Mouse (Mus musculus): ENCODE results near the gene Car7. TPM values are rescaled to one million over a fixed set of nuclear protein-coding genes. Genes with fewer than 3 reads are reported as not detected.

Gene Car7
- polyA plus RNA-seq, 1 experiment from 2014 or later = 0.82 TPM

DNA sequence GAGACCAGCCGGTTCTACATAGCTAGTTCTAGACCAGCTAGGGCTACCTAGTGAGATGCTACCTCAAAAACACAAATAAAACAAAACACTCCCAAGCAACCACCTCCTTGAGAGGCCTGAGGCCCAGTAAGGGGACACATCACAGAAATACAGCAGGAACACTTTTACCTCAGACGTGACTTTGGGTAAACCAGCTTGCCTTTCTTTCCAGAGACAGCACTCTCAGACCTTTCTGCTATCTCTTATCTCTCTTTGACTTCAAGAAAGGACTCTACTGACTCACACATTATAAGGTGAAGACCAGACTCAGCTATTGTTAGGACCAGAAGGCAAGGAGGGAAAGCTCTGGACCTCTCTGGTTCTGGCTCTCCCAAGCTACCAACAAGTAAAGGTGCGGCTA lies 55.8 kb downstream of the Car7 start:
- DNase-seq (ENCODE audit: low spot score, missing footprints) (no peak), ATAC-seq (ENCODE audit: low FRiP score) (no peak)
- Histone ChIP-seq H3K9me3 (ENCODE audit: control insufficient read depth, low read length) (no peaks in the 10 kb centered on the region), H3K4me1 (ENCODE audit: control insufficient read depth, insufficient read depth, low read length) (peaks cover 3% of the 10 kb centered on the region; the same call in 1 of the 2 replicates), H3K27ac (ENCODE audit: low read depth, low read length) (no peak overlapping the region), H3K36me3 (ENCODE audit: control insufficient read depth, insufficient read depth, low read length) (peaks cover 12% of the 10 kb centered on the region; the same call in 1 of the 2 replicates), H3K4me3 (ENCODE audit: low read depth, low read length) (no peak overlapping the region), H3K9ac (ENCODE audit: low read length) (no peak overlapping the region), H3K4me2 (no peak overlapping the region), H3K27me3 (ENCODE audit: control insufficient read depth, insufficient read depth, low read length) (no peaks in the 10 kb centered on the region)
- 98% methylated on average over 3 of the region's 3 CpGs for WGBS

GRCm38 (mm10) chr8:104591133-104591834 lies 56.8 kb downstream of the Car7 start, which contains the start of gene Pdp2:
Pdp2 (plus strand) TSS chr8:104591451.
- H3K27me3 ChIP-seq (ENCODE audit: control insufficient read depth, insufficient read depth, low read length) = no peaks in the 10 kb centered on the region
- WGBS = 1% methylated on average over 43 of the region's 44 CpGs
- ATAC-seq (ENCODE audit: low FRiP score) = peak; percentile 98

DNA sequence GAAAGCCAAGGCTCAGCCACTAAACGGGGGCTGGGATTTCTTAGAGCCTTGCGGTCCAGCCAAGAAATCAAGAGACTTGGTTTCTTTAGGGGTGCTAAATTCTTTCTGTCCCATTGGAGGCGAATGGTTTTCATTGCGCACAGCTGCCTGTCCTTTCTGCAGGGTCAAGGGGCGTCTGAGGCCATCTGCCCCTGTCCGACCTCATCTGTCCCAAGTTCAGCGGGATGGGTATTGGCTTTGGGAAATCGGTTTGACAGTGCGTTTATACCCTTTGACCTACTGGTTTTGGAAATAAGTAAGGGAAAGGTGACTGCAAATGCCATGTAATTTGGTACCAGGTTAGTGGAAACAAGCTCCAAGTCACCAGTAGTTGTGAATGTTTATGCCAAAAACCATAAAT lies 57.4 kb downstream of the Car7 start:
- H3K4me3 ChIP-seq (ENCODE audit: low read depth, low read length) = peak overlapping the region; percentile 67
- no peaks in the 10 kb centered on the region for H3K27me3 ChIP-seq (ENCODE audit: control insufficient read depth, insufficient read depth, low read length)
- ATAC-seq (ENCODE audit: low FRiP score) (peak; percentile 31), DNase-seq (ENCODE audit: low spot score, missing footprints) (no peak)
- peaks cover 12% of the 10 kb centered on the region for H3K36me3 ChIP-seq (ENCODE audit: control insufficient read depth, insufficient read depth, low read length)
- peak overlapping the region; percentile 71 for H3K27ac ChIP-seq (ENCODE audit: low read depth, low read length)
- no peaks in the 10 kb centered on the region for H3K9me3 ChIP-seq (ENCODE audit: control insufficient read depth, low read length)
- peak overlapping the region; percentile 81 for H3K9ac ChIP-seq (ENCODE audit: low read length)
- peaks cover 3% of the 10 kb centered on the region; the same call in 1 of the 2 replicates for H3K4me1 ChIP-seq (ENCODE audit: control insufficient read depth, insufficient read depth, low read length)
- 2% methylated on average over 9 of the region's 9 CpGs for WGBS
- peak overlapping the region; percentile 82 for H3K4me2 ChIP-seq

More at GRCm38 (mm10) chr8:104591133-104591834, 56.8 kb downstream of the Car7 start, which contains the start of gene Pdp2:
- Histone ChIP-seq H3K9me3 (ENCODE audit: control insufficient read depth, low read length) (no peaks in the 10 kb centered on the region), H3K4me3 (ENCODE audit: low read depth, low read length) (peak within 1 kb of the TSS; percentile 67), H3K4me2 (peak within 1 kb of the TSS; percentile 82), H3K9ac (ENCODE audit: low read length) (peak within 1 kb of the TSS; percentile 81), H3K4me1 (ENCODE audit: control insufficient read depth, insufficient read depth, low read length) (peaks cover 3% of the 10 kb centered on the region; the same call in 1 of the 2 replicates), H3K36me3 (ENCODE audit: control insufficient read depth, insufficient read depth, low read length) (peaks cover 12% of the 10 kb centered on the region; the same call in 1 of the 2 replicates), H3K27ac (ENCODE audit: low read depth, low read length) (peak within 1 kb of the TSS; percentile 71)
- peak; percentile 98 for DNase-seq (ENCODE audit: low spot score, missing footprints)

DNA sequence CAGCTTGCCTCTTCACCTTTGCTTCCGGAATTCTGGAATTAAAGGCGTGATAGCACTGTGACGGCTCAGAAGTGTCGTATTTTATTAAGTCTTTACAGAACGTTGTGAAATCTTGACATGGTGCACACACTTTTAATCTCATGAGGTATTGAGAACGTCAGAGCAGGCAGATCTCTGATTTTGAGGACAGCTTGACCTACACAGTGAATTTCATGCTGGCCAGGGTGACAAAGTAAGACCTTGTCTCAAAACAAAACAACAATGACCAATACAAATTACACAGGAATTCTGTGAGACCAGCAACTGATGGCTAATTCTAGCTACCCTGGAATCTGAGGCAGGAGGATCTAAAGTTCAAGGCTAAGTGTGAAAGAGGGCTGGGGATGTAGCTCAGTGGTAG lies 58.1 kb downstream of the Car7 start:
- Histone ChIP-seq H3K9ac (ENCODE audit: low read length) (no peak overlapping the region), H3K36me3 (ENCODE audit: control insufficient read depth, insufficient read depth, low read length) (peaks cover 12% of the 10 kb centered on the region), H3K4me1 (ENCODE audit: control insufficient read depth, insufficient read depth, low read length) (peaks cover 3% of the 10 kb centered on the region; the same call in 1 of the 2 replicates), H3K4me2 (no peak overlapping the region), H3K27me3 (ENCODE audit: control insufficient read depth, insufficient read depth, low read length) (no peaks in the 10 kb centered on the region), H3K27ac (ENCODE audit: low read depth, low read length) (no peak overlapping the region), H3K4me3 (ENCODE audit: low read depth, low read length) (no peak overlapping the region; the same call in 1 of the 2 replicates), H3K9me3 (ENCODE audit: control insufficient read depth, low read length) (no peaks in the 10 kb centered on the region)
- DNase-seq (ENCODE audit: low spot score, missing footprints) = peak; percentile 75
- ATAC-seq (ENCODE audit: low FRiP score) = no peak
- 69% methylated on average over 6 of the region's 6 CpGs for WGBS

DNA sequence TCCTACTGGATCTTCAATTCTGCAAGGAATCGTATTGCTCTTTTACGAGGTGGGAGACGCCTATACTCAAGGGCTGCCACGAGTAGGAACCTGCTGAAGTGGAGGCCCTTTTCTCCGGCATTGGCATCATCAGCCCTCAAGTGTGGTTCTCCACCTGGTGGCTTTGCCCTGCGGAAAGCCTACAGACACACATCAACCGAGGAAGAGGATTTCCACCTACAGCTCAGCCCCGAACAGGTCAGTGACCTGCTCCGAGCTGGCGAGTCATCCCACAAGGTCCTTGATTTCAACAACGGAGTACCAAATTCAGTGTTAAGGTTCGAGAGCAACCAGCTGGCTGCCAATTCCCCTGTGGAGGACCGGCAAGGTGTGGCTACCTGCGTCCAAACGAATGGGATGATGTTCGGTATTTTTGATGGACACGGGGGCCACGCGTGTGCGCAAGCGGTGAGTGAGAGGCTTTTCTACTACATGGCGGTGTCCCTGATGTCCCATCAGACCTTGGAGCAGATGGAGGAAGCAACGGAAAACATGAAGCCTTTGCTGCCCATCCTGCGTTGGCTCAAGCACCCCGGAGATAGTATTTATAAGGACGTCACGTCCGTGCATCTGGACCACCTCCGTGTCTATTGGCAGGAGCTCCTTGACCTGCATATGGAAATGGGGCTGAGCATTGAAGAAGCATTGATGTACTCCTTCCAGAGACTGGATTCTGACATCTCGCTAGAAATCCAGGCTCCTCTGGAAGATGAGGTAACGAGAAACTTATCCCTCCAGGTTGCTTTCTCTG lies 59.2 kb downstream of the Car7 start:
- H3K9ac ChIP-seq (ENCODE audit: low read length) = no peak overlapping the region
- no peak overlapping the region for H3K4me2 ChIP-seq
- DNase-seq (ENCODE audit: low spot score, missing footprints) (peak; percentile 69), ATAC-seq (ENCODE audit: low FRiP score) (no peak)
- no peak overlapping the region for H3K4me3 ChIP-seq (ENCODE audit: low read depth, low read length)
- H3K4me1 ChIP-seq (ENCODE audit: control insufficient read depth, insufficient read depth, low read length) = peaks cover 3% of the 10 kb centered on the region; the same call in 1 of the 2 replicates
- H3K27me3 ChIP-seq (ENCODE audit: control insufficient read depth, insufficient read depth, low read length) = no peaks in the 10 kb centered on the region
- no peak overlapping the region for H3K27ac ChIP-seq (ENCODE audit: low read depth, low read length)
- no peaks in the 10 kb centered on the region for H3K9me3 ChIP-seq (ENCODE audit: control insufficient read depth, low read length)
- H3K36me3 ChIP-seq (ENCODE audit: control insufficient read depth, insufficient read depth, low read length) = peaks cover 12% of the 10 kb centered on the region
- WGBS = 95% methylated on average over 31 of the region's 31 CpGs

GRCm38 (mm10) chr8:104594611-104595362 lies 60.3 kb downstream of the Car7 start:
- Histone ChIP-seq H3K4me1 (ENCODE audit: control insufficient read depth, insufficient read depth, low read length) (peaks cover 3% of the 10 kb centered on the region; the same call in 1 of the 2 replicates), H3K27ac (ENCODE audit: low read depth, low read length) (no peak overlapping the region), H3K4me2 (no peak overlapping the region), H3K36me3 (ENCODE audit: control insufficient read depth, insufficient read depth, low read length) (peaks cover 12% of the 10 kb centered on the region), H3K9ac (ENCODE audit: low read length) (no peak overlapping the region), H3K27me3 (ENCODE audit: control insufficient read depth, insufficient read depth, low read length) (no peaks in the 10 kb centered on the region), H3K9me3 (ENCODE audit: control insufficient read depth, low read length) (no peaks in the 10 kb centered on the region), H3K4me3 (ENCODE audit: low read depth, low read length) (no peak overlapping the region)
- WGBS = 94% methylated on average over 19 of the region's 19 CpGs
- DNase-seq (ENCODE audit: low spot score, missing footprints) (peak; percentile 57), ATAC-seq (ENCODE audit: low FRiP score) (no peak)

DNA sequence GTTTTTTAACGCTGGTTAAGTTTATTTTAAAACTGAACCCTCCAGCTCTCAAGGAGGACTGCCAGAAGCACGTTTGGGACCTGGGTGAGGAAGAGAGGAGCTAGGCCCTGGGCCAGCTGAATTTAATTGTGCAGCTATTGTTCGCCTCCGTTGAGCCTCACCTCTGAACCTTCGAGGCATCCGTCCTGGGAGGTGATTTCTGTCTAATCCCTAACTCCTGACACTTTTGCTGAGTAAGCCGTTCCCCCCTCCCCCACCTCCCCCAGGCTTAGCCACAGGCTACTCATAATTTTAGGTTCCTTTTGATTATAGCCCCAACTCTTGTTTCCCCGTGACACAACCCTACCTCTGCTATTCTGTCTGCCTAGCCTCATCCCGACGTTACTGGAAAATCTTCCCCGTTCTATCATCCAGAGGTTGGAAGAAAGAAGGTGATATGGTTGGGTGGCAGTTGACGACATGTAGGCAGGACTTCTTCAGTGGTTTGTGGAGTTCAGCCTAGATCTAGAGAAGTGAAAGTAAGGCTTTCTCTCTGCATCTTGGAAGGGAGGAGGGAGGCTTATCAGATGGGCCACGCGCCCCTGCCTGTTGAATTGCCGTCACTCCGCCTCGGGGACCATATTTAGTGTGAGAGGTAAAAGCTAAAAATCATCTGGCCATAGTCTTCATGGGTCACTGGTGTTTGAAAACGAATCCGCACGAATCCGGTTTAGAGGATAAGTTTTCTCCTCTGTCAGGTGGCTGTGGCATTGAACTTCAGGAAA lies 61.5 kb downstream of the Car7 start:
- no peak for ATAC-seq (ENCODE audit: low FRiP score)
- 86% methylated on average over 21 of the region's 21 CpGs for WGBS
- peaks cover 12% of the 10 kb centered on the region for H3K36me3 ChIP-seq (ENCODE audit: control insufficient read depth, insufficient read depth, low read length)

DNA sequence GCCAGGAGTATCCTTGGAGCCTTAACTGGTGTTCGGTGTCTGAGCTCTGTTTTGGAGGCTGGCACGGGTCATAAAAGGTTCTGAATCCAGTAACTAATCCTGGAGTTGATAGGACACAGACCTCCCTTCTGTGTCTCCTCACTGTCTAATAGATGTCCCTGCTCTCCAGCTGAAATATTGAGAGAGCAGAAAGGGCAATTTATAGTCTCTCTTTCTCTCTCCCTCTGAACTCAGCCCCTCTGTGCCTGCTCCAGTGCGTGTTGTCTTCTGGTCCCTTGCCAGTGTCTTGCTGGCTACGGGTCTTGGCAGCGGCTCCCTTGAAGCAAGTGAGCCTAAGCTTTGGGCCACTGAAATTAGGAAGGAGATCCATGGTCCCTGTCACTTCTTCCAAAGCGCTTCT lies 63.2 kb downstream of the Car7 start:
- peaks cover 12% of the 10 kb centered on the region for H3K36me3 ChIP-seq (ENCODE audit: control insufficient read depth, insufficient read depth, low read length)
- 92% methylated on average over 6 of the region's 6 CpGs for WGBS
- H3K4me2 ChIP-seq = no peak overlapping the region
- H3K4me3 ChIP-seq (ENCODE audit: low read depth, low read length) = no peak overlapping the region
- no peaks in the 10 kb centered on the region for H3K4me1 ChIP-seq (ENCODE audit: control insufficient read depth, insufficient read depth, low read length)
- ATAC-seq (ENCODE audit: low FRiP score) (no peak), DNase-seq (ENCODE audit: low spot score, missing footprints) (peak; percentile 69)
- H3K27ac ChIP-seq (ENCODE audit: low read depth, low read length) = no peak overlapping the region
- H3K9ac ChIP-seq (ENCODE audit: low read length) = no peak overlapping the region
- no peaks in the 10 kb centered on the region for H3K9me3 ChIP-seq (ENCODE audit: control insufficient read depth, low read length)
- no peaks in the 10 kb centered on the region for H3K27me3 ChIP-seq (ENCODE audit: control insufficient read depth, insufficient read depth, low read length)

More for the DNA sequence above, 61.5 kb downstream of the Car7 start:
- Histone ChIP-seq H3K27me3 (ENCODE audit: control insufficient read depth, insufficient read depth, low read length) (no peaks in the 10 kb centered on the region), H3K4me1 (ENCODE audit: control insufficient read depth, insufficient read depth, low read length) (peaks cover under 1% of the 10 kb centered on the region; the same call in 1 of the 2 replicates), H3K9ac (ENCODE audit: low read length) (no peak overlapping the region), H3K4me3 (ENCODE audit: low read depth, low read length) (no peak overlapping the region), H3K27ac (ENCODE audit: low read depth, low read length) (no peak overlapping the region), H3K4me2 (no peak overlapping the region), H3K9me3 (ENCODE audit: control insufficient read depth, low read length) (no peaks in the 10 kb centered on the region)
- DNase-seq (ENCODE audit: low spot score, missing footprints) = peak; percentile 65

Data from midbrain, embryonic 11.5 days (tissue).